Mouse (Mus musculus): ENCODE data around the gene Bach2. TPM values are rescaled to one million over a fixed set of nuclear protein-coding genes. Genes with fewer than 3 reads are reported as not detected.

Bach2 gene
- polyA plus RNA-seq, 1 experiment from 2014 or later, result 6.7 TPM

GRCm38 (mm10) chr4:32601135-32601534 lies 362.5 kb downstream of the Bach2 start:
- 21% methylated on average over 12 of the region's 12 CpGs for WGBS
- DNase-seq (ENCODE audit: low spot score) (peak; percentile 86), ATAC-seq (replicated peaks; ENCODE audit: low FRiP score, low TSS enrichment, low read depth) (no peak)
- Histone ChIP-seq H3K9me3 (ENCODE audit: control insufficient read depth, low read length) (no peaks in the 10 kb centered on the region), H3K27me3 (replicated peaks; ENCODE audit: control insufficient read depth, insufficient read depth, low read length) (no peaks in the 10 kb centered on the region), H3K4me1 (replicated peaks; ENCODE audit: control insufficient read depth, insufficient read depth, low read length) (no peaks in the 10 kb centered on the region), H3K27ac (ENCODE audit: low read depth) (no peak overlapping the region), H3K4me2 (ENCODE audit: low read length) (no peak overlapping the region), H3K9ac (ENCODE audit: low read length) (no peak overlapping the region), H3K36me3 (ENCODE audit: control insufficient read depth, insufficient read depth, low read length) (no peaks in the 10 kb centered on the region), H3K4me3 (ENCODE audit: low read depth, low read length) (no peak overlapping the region)

DNA sequence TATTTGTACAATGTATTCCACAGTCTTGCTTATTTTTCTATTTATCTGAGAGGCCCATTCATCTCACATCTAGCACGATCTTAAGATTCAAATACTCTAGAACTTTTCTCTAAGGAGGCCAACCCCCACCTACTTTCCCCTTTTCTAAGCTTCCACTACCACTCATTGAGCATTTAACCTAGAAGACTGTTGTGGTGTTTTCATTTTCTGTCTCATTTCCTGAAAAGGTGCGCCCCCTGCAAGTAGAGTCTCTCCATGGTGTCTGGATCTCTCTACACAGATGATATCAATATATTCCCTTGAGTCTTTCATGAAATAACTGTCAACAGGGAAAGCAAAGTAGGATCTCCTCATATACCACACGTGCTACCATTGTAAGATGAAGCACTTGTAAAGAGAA lies 364.1 kb downstream of the Bach2 start, which contains the start of gene Gja10:
TSS of gene Gja10 (minus strand) at position 101 of the 400 bp plus-strand sequence.
- H3K36me3 ChIP-seq (ENCODE audit: control insufficient read depth, insufficient read depth, low read length), result no peaks in the 10 kb centered on the region
- no peak within 1 kb of the TSS for H3K4me2 ChIP-seq (ENCODE audit: low read length)
- no peaks in the 10 kb centered on the region for H3K9me3 ChIP-seq (ENCODE audit: control insufficient read depth, low read length)
- WGBS, result 66% methylated on average over 3 of the region's 3 CpGs
- H3K27me3 ChIP-seq (replicated peaks; ENCODE audit: control insufficient read depth, insufficient read depth, low read length), result no peaks in the 10 kb centered on the region
- no peak for ATAC-seq (replicated peaks; ENCODE audit: low FRiP score, low TSS enrichment, low read depth)
- no peaks in the 10 kb centered on the region for H3K4me1 ChIP-seq (replicated peaks; ENCODE audit: control insufficient read depth, insufficient read depth, low read length)
- no peak within 1 kb of the TSS for H3K4me3 ChIP-seq (ENCODE audit: low read depth, low read length)
- H3K27ac ChIP-seq (ENCODE audit: low read depth), result no peak within 1 kb of the TSS
- no peak within 1 kb of the TSS for H3K9ac ChIP-seq (ENCODE audit: low read length)
- no peak for DNase-seq (ENCODE audit: low spot score)

DNA sequence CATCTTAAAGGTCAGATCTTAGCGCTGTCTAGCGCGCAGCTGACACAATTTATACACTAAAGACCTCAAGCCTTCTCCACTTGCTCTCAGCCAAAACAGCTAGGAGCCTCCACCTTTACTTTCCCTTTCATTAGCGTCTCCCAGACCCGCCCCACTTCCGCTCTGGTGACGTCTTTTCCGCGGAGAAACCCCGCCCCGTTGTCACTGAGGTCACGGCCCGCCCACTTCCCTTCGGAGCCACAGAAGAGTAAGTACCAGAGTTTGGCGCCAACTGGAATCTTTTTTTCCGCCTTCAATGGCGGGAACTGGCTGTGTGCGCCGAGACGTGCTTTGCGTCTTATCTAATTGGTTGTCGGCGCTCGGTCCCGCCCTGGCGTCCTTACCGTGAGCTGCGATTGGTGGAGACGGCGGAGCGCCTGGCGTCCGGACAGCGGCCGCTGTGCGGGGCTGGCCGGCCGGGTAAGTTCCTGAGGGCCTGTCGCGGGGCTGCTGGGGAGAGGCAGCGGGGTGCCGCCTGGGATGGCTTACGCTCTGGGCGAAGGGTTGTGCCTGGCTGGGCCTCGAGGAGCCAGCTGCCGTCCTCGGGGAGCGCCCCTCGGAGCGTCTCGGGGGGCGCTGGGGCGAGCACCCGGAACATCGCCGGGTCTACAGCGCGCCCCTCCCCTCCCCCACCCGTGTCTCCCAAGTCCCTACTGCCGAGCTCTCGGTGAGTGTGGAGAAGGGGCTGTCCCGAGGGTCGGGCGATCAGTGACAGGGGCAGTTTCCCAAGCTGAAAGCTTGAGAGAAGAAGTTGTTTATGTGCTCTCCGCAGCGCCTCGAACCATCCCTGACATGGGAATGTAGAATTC lies 376.7 kb downstream of the Bach2 start, which contains the start of gene Casp8ap2:
TSS of gene Casp8ap2 (plus strand) at position 418 of the 848 bp plus-strand sequence.
- H3K27me3 ChIP-seq (replicated peaks; ENCODE audit: control insufficient read depth, insufficient read depth, low read length), result no peaks in the 10 kb centered on the region
- H3K4me1 ChIP-seq (replicated peaks; ENCODE audit: control insufficient read depth, insufficient read depth, low read length), result peaks cover 11% of the 10 kb centered on the region
- peak; percentile 99 for DNase-seq (ENCODE audit: low spot score)
- H3K27ac ChIP-seq (ENCODE audit: low read depth), result peak within 1 kb of the TSS; percentile 82
- peak within 1 kb of the TSS; percentile 86 for H3K4me2 ChIP-seq (ENCODE audit: low read length)
- under 1% methylated on average over 59 of the region's 67 CpGs for WGBS
- no peaks in the 10 kb centered on the region for H3K9me3 ChIP-seq (ENCODE audit: control insufficient read depth, low read length)
- 0 out of 2 replicates have a peak, but pooled peaks cover 5% of the 10 kb centered on the region for H3K36me3 ChIP-seq (ENCODE audit: control insufficient read depth, insufficient read depth, low read length)
- peak; percentile 100 for ATAC-seq (replicated peaks; ENCODE audit: low FRiP score, low TSS enrichment, low read depth)
- H3K4me3 ChIP-seq (ENCODE audit: low read depth, low read length), result peak within 1 kb of the TSS; percentile 92
- peak within 1 kb of the TSS; percentile 86 for H3K9ac ChIP-seq (ENCODE audit: low read length)

DNA sequence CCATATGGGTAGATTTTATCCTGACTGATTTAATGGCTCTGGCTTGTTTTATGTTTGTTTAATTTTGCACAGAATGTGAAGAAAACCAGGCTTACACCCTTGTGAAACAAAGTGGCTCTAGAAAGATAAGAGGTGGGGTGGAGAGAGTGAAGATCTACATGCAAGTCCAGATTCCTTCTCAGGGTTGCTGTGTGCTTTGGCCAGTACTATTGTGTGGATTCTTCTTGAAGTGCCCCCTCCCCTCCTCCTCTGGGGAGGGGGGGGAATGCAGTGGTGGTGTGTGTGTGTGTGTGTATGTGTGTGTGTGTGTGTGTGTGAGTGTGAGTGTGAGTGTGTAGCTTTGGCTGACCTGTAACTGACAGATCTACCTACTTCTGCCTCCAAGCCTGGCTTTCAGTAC lies 383.0 kb downstream of the Bach2 start:
- Histone ChIP-seq H3K9ac (ENCODE audit: low read length) (no peak overlapping the region), H3K4me3 (ENCODE audit: low read depth, low read length) (no peak overlapping the region), H3K9me3 (ENCODE audit: control insufficient read depth, low read length) (no peaks in the 10 kb centered on the region), H3K27ac (ENCODE audit: low read depth) (no peak overlapping the region), H3K36me3 (ENCODE audit: control insufficient read depth, insufficient read depth, low read length) (peaks cover 17% of the 10 kb centered on the region; the same call in 1 of the 2 replicates), H3K4me2 (ENCODE audit: low read length) (no peak overlapping the region), H3K4me1 (replicated peaks; ENCODE audit: control insufficient read depth, insufficient read depth, low read length) (peaks cover 4% of the 10 kb centered on the region; the same call in 1 of the 2 replicates), H3K27me3 (replicated peaks; ENCODE audit: control insufficient read depth, insufficient read depth, low read length) (no peaks in the 10 kb centered on the region)
- no peak for ATAC-seq (replicated peaks; ENCODE audit: low FRiP score, low TSS enrichment, low read depth)
- DNase-seq (ENCODE audit: low spot score), result no peak

Data from intestine, embryonic 14.5 days (tissue).